Mouse (Mus musculus): ENCODE data around the gene Add3.

GRCm38 (mm10) chr19:53273781-53274428 lies 133.7 kb downstream of the Add3 start:
- no peak; the same call in 1 of the 2 replicates for TF ChIP-seq SIN3A (IDR thresholded peaks at IDR 0.05; ENCODE audit: low read length)
- TF ChIP-seq CHD2 (IDR thresholded peaks at IDR 0.05; ENCODE audit: low read length): no peak
